In the genomic region with DNA sequence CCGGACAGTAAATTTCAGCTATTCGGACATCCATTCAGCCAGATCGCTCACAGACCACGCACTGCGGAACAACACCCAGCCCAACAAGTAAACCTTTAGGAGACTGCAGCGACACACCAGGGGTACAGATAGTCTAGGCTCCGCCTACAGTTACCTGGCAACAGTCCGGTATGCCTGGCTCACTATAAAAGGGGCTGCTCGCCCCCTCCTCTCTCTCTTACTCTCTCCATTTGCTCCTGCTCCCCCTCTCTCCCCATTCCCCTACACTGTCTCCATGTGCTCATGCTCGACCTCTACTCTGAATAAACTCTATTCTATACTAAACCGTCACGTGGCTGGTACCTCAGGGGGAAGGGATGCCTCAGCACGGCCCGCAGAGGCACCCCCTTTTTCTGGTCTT, we compare ENCODE assay signal across 11 mouse cellular contexts.
DNase-seq lines count a peak whose midpoint lies in the region; ATAC-seq lines count a peak whose summit lies in the region.
"Had no signal": no experiment of that assay in that cellular context is flagged by ENCODE, and none has a peak within 500 bp of the region (broad histone marks: within the 10 kb centered on the region; RNA-seq: fewer than 3 reads in every experiment).

No protein-coding gene starts in this region.

- H3K27ac ChIP-seq in forebrain, embryonic 13.5 days = peak overlapping the region; percentile 70
- no peak overlapping the region for H3K27ac ChIP-seq in limb, embryonic 11.5 days (replicated peaks; ENCODE audit: low read depth, low read length)
- no peak overlapping the region for H3K27ac ChIP-seq in stomach, embryonic 15.5 days
- H3K27ac ChIP-seq in liver, embryonic 12.5 days = no peak overlapping the region

- under 1% methylated on average over 14 of the region's 14 CpGs for WGBS in forebrain, embryonic 13.5 days
- WGBS in limb, embryonic 11.5 days = 3% methylated on average over 14 of the region's 14 CpGs
- WGBS in stomach, embryonic 15.5 days = 4% methylated on average over 14 of the region's 14 CpGs
- WGBS in liver, embryonic 12.5 days (ENCODE audit: insufficient replicate concordance) = 6% methylated on average over 14 of the region's 14 CpGs

- H3K4me3 ChIP-seq in forebrain, embryonic 13.5 days = peak overlapping the region; percentile 27
- 0 out of 2 replicates have a peak overlapping the region, but pooled peaks have one; percentile 2 for H3K4me3 ChIP-seq in limb, embryonic 11.5 days (ENCODE audit: low read depth, low read length)
- no peak overlapping the region for H3K4me3 ChIP-seq in stomach, embryonic 15.5 days (replicated peaks)
- H3K4me3 ChIP-seq in liver, embryonic 12.5 days = no peak overlapping the region

- no peaks in the 10 kb centered on the region for H3K36me3 ChIP-seq in forebrain, embryonic 13.5 days (ENCODE audit: poor library complexity, severe bottlenecking)
- no peaks in the 10 kb centered on the region for H3K36me3 ChIP-seq in limb, embryonic 11.5 days (ENCODE audit: control insufficient read depth, insufficient read depth, low read length)
- no peaks in the 10 kb centered on the region for H3K36me3 ChIP-seq in stomach, embryonic 15.5 days
- no peaks in the 10 kb centered on the region for H3K36me3 ChIP-seq in liver, embryonic 12.5 days

- H3K9me3 ChIP-seq in forebrain, embryonic 13.5 days (replicated peaks) = no peaks in the 10 kb centered on the region
- H3K9me3 ChIP-seq in limb, embryonic 11.5 days (ENCODE audit: control insufficient read depth, low read length) = no peaks in the 10 kb centered on the region
- no peaks in the 10 kb centered on the region for H3K9me3 ChIP-seq in stomach, embryonic 15.5 days
- H3K9me3 ChIP-seq in liver, embryonic 12.5 days (replicated peaks) = no peaks in the 10 kb centered on the region

- peak; percentile 28 for DNase-seq in retina, postnatal 1 day
- no peak for DNase-seq in retina, embryonic 14.5 days (ENCODE audit: low spot score)
- no peak for DNase-seq in limb, embryonic 11.5 days (ENCODE audit: low spot score)
- DNase-seq in cerebellum, postnatal 14 days = no peak
- no peak for DNase-seq in cerebellum, postnatal 25 days
- DNase-seq: adrenal gland, postnatal 14 days; heart, adult 18-20 months had no signal

- peak; percentile 74 for ATAC-seq in forebrain, embryonic 13.5 days
- ATAC-seq in limb, embryonic 11.5 days (ENCODE audit: insufficient number of reproducible peaks, low FRiP score, low TSS enrichment, low read depth) = 0 out of 2 replicates have a peak, but pooled peaks have one; percentile 47
- ATAC-seq in stomach, embryonic 15.5 days (ENCODE audit: insufficient read depth, low FRiP score, low read depth) = no peak
- no peak for ATAC-seq in liver, embryonic 12.5 days
- ATAC-seq: lung, postnatal 0 days had no signal

- H3K4me2 ChIP-seq in forebrain, embryonic 13.5 days = peak overlapping the region; percentile 58
- peak overlapping the region; percentile 33 for H3K4me2 ChIP-seq in limb, embryonic 11.5 days (ENCODE audit: low read depth, severe bottlenecking)
- 0 out of 2 replicates have a peak overlapping the region, but pooled peaks have one; percentile 16 for H3K4me2 ChIP-seq in stomach, embryonic 15.5 days
- no peak overlapping the region for H3K4me2 ChIP-seq in liver, embryonic 12.5 days

- H3K4me1 ChIP-seq in forebrain, embryonic 13.5 days = peaks cover 37% of the 10 kb centered on the region
- H3K4me1 ChIP-seq in limb, embryonic 11.5 days (ENCODE audit: control insufficient read depth, insufficient read depth, low read length) = peaks cover 13% of the 10 kb centered on the region
- 0 out of 2 replicates have a peak, but pooled peaks cover 3% of the 10 kb centered on the region for H3K4me1 ChIP-seq in stomach, embryonic 15.5 days
- no peaks in the 10 kb centered on the region for H3K4me1 ChIP-seq in liver, embryonic 12.5 days

- no peaks in the 10 kb centered on the region for H3K27me3 ChIP-seq in forebrain, embryonic 13.5 days
- H3K27me3 ChIP-seq in limb, embryonic 11.5 days (ENCODE audit: control insufficient read depth, insufficient read depth, low read length) = peaks cover 7% of the 10 kb centered on the region; the same call in 1 of the 2 replicates
- 0 out of 2 replicates have a peak, but pooled peaks cover 3% of the 10 kb centered on the region for H3K27me3 ChIP-seq in stomach, embryonic 15.5 days (replicated peaks)
- peaks cover 37% of the 10 kb centered on the region for H3K27me3 ChIP-seq in liver, embryonic 12.5 days (replicated peaks)

- H3K9ac ChIP-seq in forebrain, embryonic 13.5 days = 0 out of 2 replicates have a peak overlapping the region, but pooled peaks have one; percentile 10
- H3K9ac ChIP-seq in limb, embryonic 11.5 days (ENCODE audit: low read length) = 0 out of 2 replicates have a peak overlapping the region, but pooled peaks have one; percentile 9
- H3K9ac ChIP-seq in stomach, embryonic 15.5 days = no peak overlapping the region
- no peak overlapping the region for H3K9ac ChIP-seq in liver, embryonic 12.5 days

Comparison
In these comparisons a context has a peak if more than half of its experiments do, and no peak if none do; other contexts are left out.
1. ATAC-seq: peak in forebrain, embryonic 13.5 days (single experiment) and limb, embryonic 11.5 days (single experiment); none in stomach, embryonic 15.5 days (single experiment) and liver, embryonic 12.5 days (single experiment).
2. H3K4me3 ChIP-seq: peak in forebrain, embryonic 13.5 days (single experiment) and limb, embryonic 11.5 days (single experiment); none in stomach, embryonic 15.5 days (single experiment) and liver, embryonic 12.5 days (single experiment).
3. H3K9ac ChIP-seq: peak in forebrain, embryonic 13.5 days (single experiment) and limb, embryonic 11.5 days (single experiment); none in stomach, embryonic 15.5 days (single experiment) and liver, embryonic 12.5 days (single experiment).